Mouse (Mus musculus) lung, embryonic 14.5 days (tissue): ENCODE data around the gene Sirt4. TPM values are rescaled to one million over a fixed set of nuclear protein-coding genes. Genes with fewer than 3 reads are reported as not detected.
"Not testable (repeated sequence)": the region's sequence is repeated elsewhere in the genome, so short reads cannot be mapped to it uniquely, and the experiment has no call there.

Experiments
- ATAC-seq: fragments of 200-750 bp; cut with Nextera tagmentation; 2 replicates; pipeline ENCODE4 v1.8.0; 2017; ENCODE audit warnings: mild to moderate bottlenecking, moderate TSS enrichment, moderate library complexity; ENCODE audit not compliant: insufficient read depth
- DNase-seq: peaks from one replicate; pipeline ENCODE4 v3.0.0-alpha.2; 2015
- H3K27ac ChIP-seq: fragments of 300-500 bp; sonication (generic); 2 replicates; pipeline ENCODE4 v1.5.1; 2014; ENCODE audit warnings: low read depth, mild to moderate bottlenecking, moderate library complexity
- H3K27me3 ChIP-seq: fragments of 300-500 bp; sonication (generic); 2 replicates; pipeline ENCODE4 v1.6.1; 2014; ENCODE audit warnings: low read length, control low read depth; ENCODE audit not compliant: insufficient read depth
- H3K36me3 ChIP-seq: fragments of 300-500 bp; sonication (generic); 2 replicates; pipeline ENCODE4 v1.6.1; 2014; ENCODE audit warnings: control low read depth; ENCODE audit not compliant: insufficient read depth
- H3K4me1 ChIP-seq: fragments of 300-500 bp; sonication (generic); 2 replicates; pipeline ENCODE4 v1.6.1; 2014; ENCODE audit warnings: antibody characterized with exemption, control low read depth; ENCODE audit not compliant: insufficient read depth
- H3K4me2 ChIP-seq: fragments of 300-500 bp; sonication (generic); 2 replicates; pipeline ENCODE4 v1.6.1; 2014; ENCODE audit warnings: mild to moderate bottlenecking
- H3K4me3 ChIP-seq: fragments of 300-500 bp; sonication (generic); 2 replicates; pipeline ENCODE4 v1.5.1; 2014; ENCODE audit warnings: low read depth, low read length
- H3K9ac ChIP-seq: fragments of 300-500 bp; sonication (generic); 2 replicates; pipeline ENCODE4 v1.6.1; 2014
- H3K9me3 ChIP-seq: fragments of 300-500 bp; sonication (generic); 2 replicates; pipeline ENCODE4 v1.6.1; 2016; ENCODE audit warnings: low read depth, low read length, control low read depth
- CTCF ChIP-seq: IDR thresholded peaks from 2 replicates; pipeline ENCODE4 v1.5.1; 2016; ENCODE audit warnings: antibody characterized with exemption, low read depth
- WGBS: fragments of 180-500 bp; shearing (Covaris S2); extraction: QIAGEN DNeasy Blood & Tissue Kit; methylation state at CpG from one replicate; pipeline ENCODE4 v1.1.7; 2014; 5-methylcytosine and 5-hydroxymethylcytosine counted together
- polyA plus RNA-seq: library from polyadenylated mRNA; unstranded; fragments of >200 nt; fragmentation: Nextera tagmentation; extraction: Ambion mirVana; gene quantifications from 2 replicates; pipeline ENCODE4 v1.2.1, GENCODE M21; 2014

Gene Sirt4
- polyA plus RNA-seq, 1 experiment from 2014 or later = 23.9 TPM

GRCm38 (mm10) chr5:115450410-115451317, 33.9 kb downstream of the Sirt4 start:
- peak; percentile 31 for DNase-seq
- H3K9me3 ChIP-seq = no peaks in the 10 kb centered on the region
- no peak overlapping the region for H3K27ac ChIP-seq
- peak; percentile 36; the same call in 1 of the 2 replicates for ATAC-seq
- TF ChIP-seq CTCF = no peak
- peaks cover 76% of the 10 kb centered on the region for H3K36me3 ChIP-seq
- H3K4me3 ChIP-seq = no peak overlapping the region
- H3K9ac ChIP-seq = no peak overlapping the region
- WGBS = 84% methylated on average over 27 of the region's 27 CpGs
- no peaks in the 10 kb centered on the region for H3K4me1 ChIP-seq
- H3K4me2 ChIP-seq = no peak overlapping the region
- H3K27me3 ChIP-seq = no peaks in the 10 kb centered on the region

- Histone ChIP-seq H3K4me2 (no peak overlapping the region), H3K9me3 (no peaks in the 10 kb centered on the region), H3K27ac (no peak overlapping the region), H3K4me1 (no peaks in the 10 kb centered on the region), H3K9ac (no peak overlapping the region), H3K36me3 (peaks cover 85% of the 10 kb centered on the region), H3K4me3 (no peak overlapping the region), H3K27me3 (no peaks in the 10 kb centered on the region)
- no peak for DNase-seq
- WGBS = 86% methylated on average over 3 of the region's 3 CpGs
- no peak for ATAC-seq
- TF ChIP-seq CTCF = no peak
Measured at GRCm38 (mm10) chr5:115449247-115449646, 35.3 kb downstream of the Sirt4 start.

- no peaks in the 10 kb centered on the region for H3K9me3 ChIP-seq
- no peak overlapping the region for H3K9ac ChIP-seq
- no peak overlapping the region for H3K27ac ChIP-seq
- no peak overlapping the region for H3K4me3 ChIP-seq
- no peaks in the 10 kb centered on the region for H3K27me3 ChIP-seq
- TF ChIP-seq CTCF = no peak
- ATAC-seq (no peak), DNase-seq (no peak)
- 78% methylated on average over 17 of the region's 17 CpGs for WGBS
- no peaks in the 10 kb centered on the region for H3K4me1 ChIP-seq
- H3K36me3 ChIP-seq = peaks cover 92% of the 10 kb centered on the region
- H3K4me2 ChIP-seq = no peak overlapping the region
Measured at GRCm38 (mm10) chr5:115447108-115447507, 37.4 kb downstream of the Sirt4 start.

GRCm38 (mm10) chr5:115444130-115444529, 40.4 kb downstream of the Sirt4 start:
- Histone ChIP-seq H3K27me3 (no peaks in the 10 kb centered on the region), H3K4me1 (no peaks in the 10 kb centered on the region), H3K4me3 (no peak overlapping the region), H3K4me2 (no peak overlapping the region), H3K36me3 (peaks cover 82% of the 10 kb centered on the region), H3K27ac (no peak overlapping the region), H3K9ac (no peak overlapping the region), H3K9me3 (no peaks in the 10 kb centered on the region)
- no peak for TF ChIP-seq CTCF
- ATAC-seq (no peak), DNase-seq (no peak)
- WGBS = 89% methylated on average over 11 of the region's 11 CpGs

GRCm38 (mm10) chr5:115442663-115443062, 41.9 kb downstream of the Sirt4 start:
- not testable (repeated sequence) for DNase-seq, H3K27ac ChIP-seq, H3K4me2 ChIP-seq, H3K4me3 ChIP-seq, H3K9me3 ChIP-seq, H3K4me1 ChIP-seq, H3K27me3 ChIP-seq, H3K9ac ChIP-seq, ATAC-seq
- H3K36me3 ChIP-seq = peaks cover 81% of the 10 kb centered on the region
- TF ChIP-seq CTCF = peak; percentile 74
- 76% methylated on average over 5 of the region's 5 CpGs for WGBS

- peak; percentile 94 for TF ChIP-seq CTCF
- Histone ChIP-seq H3K4me2 (no peak overlapping the region), H3K4me3 (no peak overlapping the region), H3K27me3 (no peaks in the 10 kb centered on the region), H3K36me3 (peaks cover 68% of the 10 kb centered on the region), H3K4me1 (0 out of 2 replicates have a peak, but pooled peaks cover 3% of the 10 kb centered on the region), H3K9ac (no peak overlapping the region), H3K9me3 (no peaks in the 10 kb centered on the region), H3K27ac (no peak overlapping the region)
- DNase-seq (peak; percentile 94), ATAC-seq (peak; percentile 33; the same call in 1 of the 2 replicates)
- WGBS = 43% methylated on average over 14 of the region's 14 CpGs
Measured at GRCm38 (mm10) chr5:115441205-115441849, 43.2 kb downstream of the Sirt4 start.

- no peak overlapping the region for H3K4me3 ChIP-seq
- 67% methylated on average over 7 of the region's 7 CpGs for WGBS
- H3K4me2 ChIP-seq = no peak overlapping the region
- peaks cover 52% of the 10 kb centered on the region for H3K36me3 ChIP-seq
- TF ChIP-seq CTCF = no peak
- DNase-seq = no peak
- H3K4me1 ChIP-seq = peaks cover 8% of the 10 kb centered on the region
- no peak for ATAC-seq
- H3K9me3 ChIP-seq = no peaks in the 10 kb centered on the region
- H3K27me3 ChIP-seq = no peaks in the 10 kb centered on the region
- H3K9ac ChIP-seq = no peak overlapping the region
- no peak overlapping the region for H3K27ac ChIP-seq
Measured at GRCm38 (mm10) chr5:115438667-115439066, 45.9 kb downstream of the Sirt4 start.
